8 mouse cellular contexts compared by ENCODE assay signal in genomic region chr6:29347665-29348370, GRCm38 (mm10). TPM values are rescaled to one million over a fixed set of nuclear protein-coding genes. Genes with fewer than 3 reads are reported as not detected.
DNase-seq lines count a peak whose midpoint lies in the region; ATAC-seq and TF ChIP-seq lines count a peak whose summit lies in the region.

TSS of gene Calu (plus strand) at chr6:29348069.

- no peak for TF ChIP-seq CTCF in ES-Bruce4 (IDR thresholded peaks at IDR 0.05; ENCODE audit: low read depth, low read length)
- no peak for TF ChIP-seq CTCF in liver, postnatal 0 days (IDR thresholded peaks at IDR 0.05; ENCODE audit: low read depth)

- H3K4me2 ChIP-seq in forebrain, embryonic 13.5 days: peak within 1 kb of the TSS; percentile 86
- peak within 1 kb of the TSS; percentile 87 for H3K4me2 ChIP-seq in liver, postnatal 0 days (ENCODE audit: low read depth, low read length)
- H3K4me2 ChIP-seq in neural tube, embryonic 14.5 days (ENCODE audit: low read depth, low read length): peak within 1 kb of the TSS; percentile 78

- TF ChIP-seq EP300 in ES-Bruce4 (IDR thresholded peaks at IDR 0.05; ENCODE audit: insufficient read depth, low read depth, low read length): 0 out of 2 replicates have a peak, but pooled peaks have one; percentile 37
- TF ChIP-seq EP300 in liver, postnatal 0 days (IDR thresholded peaks at IDR 0.05; ENCODE audit: low read depth): no peak; the same call in 1 of the 2 replicates

- intact Hi-C loops in heart, postnatal 10 days (cut with DNase I): no loop called here

- H3K9ac ChIP-seq in ES-Bruce4 (ENCODE audit: low read depth, poor library complexity, severe bottlenecking): peak within 1 kb of the TSS; percentile 93
- H3K9ac ChIP-seq in forebrain, embryonic 13.5 days: peak within 1 kb of the TSS; percentile 91
- H3K9ac ChIP-seq in liver, postnatal 0 days (replicated peaks): peak within 1 kb of the TSS; percentile 85
- peak within 1 kb of the TSS; percentile 86 for H3K9ac ChIP-seq in neural tube, embryonic 14.5 days (replicated peaks; ENCODE audit: low read depth, low read length)

- peak; percentile 99 for ATAC-seq in cerebellum, adult (ENCODE audit: insufficient number of reproducible peaks, low FRiP score, low TSS enrichment)
- ATAC-seq in forebrain, embryonic 13.5 days: peak; percentile 100
- ATAC-seq in liver, postnatal 0 days: peak; percentile 98
- ATAC-seq in neural tube, embryonic 14.5 days (ENCODE audit: low read depth): peak; percentile 100

- peak; percentile 96 for TF ChIP-seq POLR2A in ES-Bruce4 (IDR thresholded peaks at IDR 0.05; ENCODE audit: insufficient read depth, low read length)

- no peaks in the 10 kb centered on the region for H3K27me3 ChIP-seq in ES-Bruce4 (ENCODE audit: control insufficient read depth, insufficient read depth, low read length, poor library complexity, severe bottlenecking)
- H3K27me3 ChIP-seq in forebrain, embryonic 13.5 days: peaks cover 3% of the 10 kb centered on the region; the same call in 1 of the 2 replicates
- H3K27me3 ChIP-seq in liver, postnatal 0 days (ENCODE audit: insufficient read depth, low read length): no peaks in the 10 kb centered on the region
- H3K27me3 ChIP-seq in neural tube, embryonic 14.5 days (ENCODE audit: control insufficient read depth, insufficient read depth, low read length): no peaks in the 10 kb centered on the region

- no peaks in the 10 kb centered on the region for H3K36me3 ChIP-seq in ES-Bruce4 (ENCODE audit: control insufficient read depth, insufficient read depth, low read length, poor library complexity, severe bottlenecking)
- H3K36me3 ChIP-seq in forebrain, embryonic 13.5 days (ENCODE audit: poor library complexity, severe bottlenecking): no peaks in the 10 kb centered on the region
- no peaks in the 10 kb centered on the region for H3K36me3 ChIP-seq in liver, postnatal 0 days (replicated peaks; ENCODE audit: insufficient read depth, low read length)
- H3K36me3 ChIP-seq in neural tube, embryonic 14.5 days (ENCODE audit: control insufficient read depth, insufficient read depth, low read length): no peaks in the 10 kb centered on the region

- DNase-seq in heart, postnatal 10 days: peak; percentile 100
- DNase-seq in large intestine, adult 2 months (ENCODE audit: low read depth, low spot score): peak; percentile 96
- DNase-seq in liver, postnatal 0 days: peak; percentile 100
- DNase-seq in testis, postnatal 10 days (ENCODE audit: low spot score): peak; percentile 100

- WGBS in forebrain, embryonic 13.5 days: under 1% methylated on average over 55 of the region's 55 CpGs
- under 1% methylated on average over 55 of the region's 55 CpGs for WGBS in large intestine, adult 2 months
- under 1% methylated on average over 54 of the region's 55 CpGs for WGBS in liver, postnatal 0 days (ENCODE audit: insufficient replicate concordance)
- under 1% methylated on average over 55 of the region's 55 CpGs for WGBS in neural tube, embryonic 14.5 days

- no peaks in the 10 kb centered on the region for H3K4me1 ChIP-seq in ES-Bruce4 (ENCODE audit: control insufficient read depth, insufficient read depth, low read length)
- H3K4me1 ChIP-seq in forebrain, embryonic 13.5 days: peaks cover 24% of the 10 kb centered on the region
- peaks cover 15% of the 10 kb centered on the region for H3K4me1 ChIP-seq in liver, postnatal 0 days (ENCODE audit: insufficient read depth)
- peaks cover 7% of the 10 kb centered on the region; the same call in 1 of the 2 replicates for H3K4me1 ChIP-seq in neural tube, embryonic 14.5 days (ENCODE audit: control insufficient read depth, insufficient read depth, low read length)

- H3K27ac ChIP-seq in ES-Bruce4 (ENCODE audit: insufficient read depth, low read length): peak within 1 kb of the TSS; percentile 71
- peak within 1 kb of the TSS; percentile 77 for H3K27ac ChIP-seq in forebrain, embryonic 13.5 days
- peak within 1 kb of the TSS; percentile 92 for H3K27ac ChIP-seq in liver, postnatal 0 days (ENCODE audit: low read depth)
- H3K27ac ChIP-seq in neural tube, embryonic 14.5 days (ENCODE audit: low read depth, low read length): peak within 1 kb of the TSS; percentile 81

- H3K4me3 ChIP-seq in ES-Bruce4 (ENCODE audit: low read depth, low read length): peak within 1 kb of the TSS; percentile 98
- peak within 1 kb of the TSS; percentile 92 for H3K4me3 ChIP-seq in forebrain, embryonic 13.5 days
- H3K4me3 ChIP-seq in liver, postnatal 0 days (ENCODE audit: low read depth, low read length): peak within 1 kb of the TSS; percentile 77
- peak within 1 kb of the TSS; percentile 88 for H3K4me3 ChIP-seq in neural tube, embryonic 14.5 days (ENCODE audit: low read depth, low read length)

- H3K9me3 ChIP-seq in ES-Bruce4 (replicated peaks; ENCODE audit: control insufficient read depth, insufficient read depth, low read length, poor library complexity, severe bottlenecking): no peaks in the 10 kb centered on the region
- H3K9me3 ChIP-seq in forebrain, embryonic 13.5 days (replicated peaks): no peaks in the 10 kb centered on the region
- H3K9me3 ChIP-seq in liver, postnatal 0 days (ENCODE audit: low read length): no peaks in the 10 kb centered on the region
- H3K9me3 ChIP-seq in neural tube, embryonic 14.5 days (ENCODE audit: control insufficient read depth, low read length): no peaks in the 10 kb centered on the region

RNA-seq across cellular contexts. Expression of gene Calu, which starts in this region (rescaled TPM):
- 269 and 284 TPM in 2 replicates for polyA plus RNA-seq in ES-Bruce4 (2011; ENCODE audit: insufficient read depth, insufficient read length, low read depth, missing spikeins)
- polyA plus RNA-seq in forebrain, embryonic 13.5 days (2015; fragmentation: Nextera tagmentation; extraction: Ambion mirVana): 163 and 177 TPM in 2 replicates
- 100 to 1,000 TPM; 327 to 353 TPM for total RNA-seq in heart, postnatal 10 days (2021)
- 52.4 and 59.8 TPM in 2 replicates for polyA plus RNA-seq in large intestine, adult 2 months (2012; rRNA removed)
- 55.7 and 63.8 TPM in 2 replicates for polyA plus RNA-seq in liver, postnatal 0 days (2015; fragmentation: Nextera tagmentation; extraction: Ambion mirVana)
- 141 and 194 TPM in 2 replicates for polyA plus RNA-seq in neural tube, embryonic 14.5 days (2014; fragmentation: Nextera tagmentation; extraction: Ambion mirVana)

Comparison
In these comparisons a context has a peak if more than half of its experiments do, and no peak if none do; other contexts are left out.
1. Peak in every context shown above with its lines: DNase-seq, ATAC-seq, H3K4me3 ChIP-seq and H3K27ac ChIP-seq.